ENCODE assay signal across 18 mouse cellular contexts in genomic region chr11:32978899-32979298, GRCm38 (mm10).
DNase-seq lines count a peak whose midpoint lies in the region; ATAC-seq and TF ChIP-seq lines count a peak whose summit lies in the region.
"Had no signal": no experiment of that assay in that cellular context is flagged by ENCODE, and none has a peak within 500 bp of the region (broad histone marks: within the 10 kb centered on the region; RNA-seq: fewer than 3 reads in every experiment).

No protein-coding gene starts in this region.

- DNase-seq in forebrain, embryonic 14.5 days (ENCODE audit: low spot score): peak; percentile 27
- no peak for DNase-seq in frontal cortex, postnatal 14 days (ENCODE audit: low spot score in 2 of 2)
- DNase-seq in brain, embryonic 14.5 days (ENCODE audit: low read depth): peak; percentile 18
- DNase-seq in spleen, adult 12 weeks (ENCODE audit: low spot score): no peak
- DNase-seq: adrenal gland, adult 2 months; adrenal gland, postnatal 10 days; adrenal gland, postnatal 25 days; cerebellum, adult 11 months; cerebellum, adult 18-20 months; cerebellum, adult 8-10 months; cerebellum, postnatal 36 days; embryo, embryonic 11 days had no signal

- no peak overlapping the region for H3K9ac ChIP-seq in forebrain, embryonic 14.5 days (ENCODE audit: low read length)
- no peak overlapping the region for H3K9ac ChIP-seq in forebrain, embryonic 12.5 days
- H3K9ac ChIP-seq: embryonic facial prominence, embryonic 13.5 days; embryonic facial prominence, embryonic 15.5 days; forebrain, embryonic 15.5 days had no signal

- no peaks in the 10 kb centered on the region for H3K4me1 ChIP-seq in forebrain, embryonic 14.5 days (ENCODE audit: control insufficient read depth, insufficient read depth, low read length)
- no peaks in the 10 kb centered on the region for H3K4me1 ChIP-seq in forebrain, embryonic 12.5 days
- H3K4me1 ChIP-seq: embryonic facial prominence, embryonic 15.5 days; forebrain, embryonic 15.5 days had no signal

- no peak overlapping the region for H3K4me2 ChIP-seq in forebrain, embryonic 14.5 days (ENCODE audit: low read length)
- H3K4me2 ChIP-seq in forebrain, embryonic 12.5 days: no peak overlapping the region
- H3K4me2 ChIP-seq: embryonic facial prominence, embryonic 13.5 days; embryonic facial prominence, embryonic 15.5 days; forebrain, embryonic 15.5 days had no signal

- no peaks in the 10 kb centered on the region for H3K27me3 ChIP-seq in forebrain, embryonic 14.5 days (replicated peaks; ENCODE audit: control insufficient read depth, insufficient read depth, low read length)
- no peaks in the 10 kb centered on the region; the same call in 1 of the 2 replicates for H3K27me3 ChIP-seq in forebrain, embryonic 12.5 days
- H3K27me3 ChIP-seq: embryonic facial prominence, embryonic 13.5 days; embryonic facial prominence, embryonic 15.5 days; forebrain, embryonic 15.5 days had no signal

- no peak for ATAC-seq in forebrain, embryonic 14.5 days
- ATAC-seq in forebrain, embryonic 12.5 days (ENCODE audit: low FRiP score): no peak
- peak; percentile 41; the same call in 1 of the 2 replicates for ATAC-seq in frontal cortex, adult (ENCODE audit: low TSS enrichment)
- ATAC-seq: forebrain, embryonic 15.5 days had no signal

- WGBS in forebrain, embryonic 14.5 days: 92% methylated on average over 7 of the region's 7 CpGs
- WGBS in forebrain, embryonic 12.5 days: 93% methylated on average over 7 of the region's 7 CpGs

- H3K27ac ChIP-seq in forebrain, embryonic 14.5 days (ENCODE audit: low read depth, low read length): no peak overlapping the region
- H3K27ac ChIP-seq in forebrain, embryonic 12.5 days: no peak overlapping the region
- H3K27ac ChIP-seq: embryonic facial prominence, embryonic 13.5 days; embryonic facial prominence, embryonic 15.5 days; forebrain, embryonic 15.5 days had no signal

- TF ChIP-seq CTCF in brain, embryonic 14.5 days (IDR thresholded peaks at IDR 0.05; ENCODE audit: borderline replicate concordance, extremely low read depth, insufficient read depth, insufficient read length): no peak

- H3K36me3 ChIP-seq in forebrain, embryonic 14.5 days (ENCODE audit: control insufficient read depth, insufficient read depth, low read length): no peaks in the 10 kb centered on the region
- no peaks in the 10 kb centered on the region for H3K36me3 ChIP-seq in forebrain, embryonic 12.5 days (replicated peaks)
- H3K36me3 ChIP-seq: embryonic facial prominence, embryonic 13.5 days; embryonic facial prominence, embryonic 15.5 days; forebrain, embryonic 15.5 days had no signal

- H3K4me3 ChIP-seq in forebrain, embryonic 14.5 days (ENCODE audit: low read depth, low read length): no peak overlapping the region
- H3K4me3 ChIP-seq in forebrain, embryonic 12.5 days (replicated peaks): no peak overlapping the region
- H3K4me3 ChIP-seq: embryonic facial prominence, embryonic 13.5 days; embryonic facial prominence, embryonic 15.5 days; erythroblast, embryonic 14.5 days; forebrain, embryonic 15.5 days had no signal

- no peak for TF ChIP-seq POLR2A in brain, embryonic 14.5 days (IDR thresholded peaks at IDR 0.05; ENCODE audit: borderline replicate concordance, extremely low read depth, insufficient read depth, insufficient read length, poor library complexity, severe bottlenecking)

- H3K9me3 ChIP-seq in forebrain, embryonic 14.5 days (replicated peaks; ENCODE audit: control insufficient read depth, low read length): no peaks in the 10 kb centered on the region
- no peaks in the 10 kb centered on the region for H3K9me3 ChIP-seq in forebrain, embryonic 12.5 days
- H3K9me3 ChIP-seq: embryonic facial prominence, embryonic 15.5 days; forebrain, embryonic 15.5 days had no signal

Comparison
In these comparisons a context has a peak if more than half of its experiments do, and no peak if none do; other contexts are left out.
1. DNase-seq: peak in forebrain, embryonic 14.5 days (single experiment) and brain, embryonic 14.5 days (single experiment); none in frontal cortex, postnatal 14 days (0 of 2) and spleen, adult 12 weeks (single experiment).